7 mouse cellular contexts compared by ENCODE assay signal in the genomic region with DNA sequence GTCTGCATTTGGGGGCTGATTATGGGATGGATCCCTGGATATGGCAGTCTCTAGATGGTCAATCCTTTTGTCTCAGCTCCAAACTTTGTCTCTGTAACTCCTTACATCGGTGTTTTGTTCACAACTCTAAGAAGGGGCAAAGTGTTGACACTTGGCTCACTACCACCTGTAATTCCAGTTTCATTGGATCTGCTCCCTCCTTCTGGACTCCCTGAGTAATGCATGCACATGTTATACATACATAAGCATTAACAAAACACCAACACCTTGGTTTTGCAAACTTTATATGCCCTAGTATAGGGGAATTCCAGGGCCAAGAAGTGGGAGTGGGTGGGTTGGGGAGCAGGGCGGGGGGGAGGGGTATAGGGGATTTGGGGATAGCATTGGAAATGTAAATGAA.
A peak's percentile ranks its signal among the peaks of the same experiment; 100 is the strongest.
DNase-seq lines count a peak whose midpoint lies in the region; ATAC-seq and TF ChIP-seq lines count a peak whose summit lies in the region.
"Not testable (repeated sequence)": the region's sequence is repeated elsewhere in the genome, so short reads cannot be mapped to it uniquely, and the experiment has no call there.

No protein-coding gene starts in this region.

- ATAC-seq in hematopoietic stem cell, adult 5-6 weeks (replicated peaks in 1 of 2; ENCODE audit: insufficient read depth in 1 of 2, low FRiP score in 2 of 2, low TSS enrichment in 1 of 2, low read depth in 1 of 2, poor library complexity in 2 of 2, severe bottlenecking in 2 of 2), result peak; percentile 53 to 56; a peak in 2 of 4 replicates
- peak; percentile 57 for ATAC-seq in megakaryocyte progenitor cell, adult 5-6 weeks (replicated peaks; ENCODE audit: poor library complexity)

- H3K27ac ChIP-seq in cerebellum, adult 2 months (ENCODE audit: insufficient read depth, low read length); gastrocnemius, adult 2 months; layer of hippocampus, adult 2 months; liver, adult 2 months (replicated peaks; ENCODE audit: insufficient read depth, low read depth, low read length): not testable (repeated sequence)

- H3K79me2 ChIP-seq in liver, adult 2 months (ENCODE audit: control insufficient read depth, insufficient read depth, low read length), result not testable (repeated sequence)

- H3K27me3 ChIP-seq in cerebellum, adult 2 months (ENCODE audit: control insufficient read depth, insufficient read depth, low read length); liver, adult 2 months (ENCODE audit: control insufficient read depth, insufficient read depth, low read length): not testable (repeated sequence)

- not testable (repeated sequence) for H3K4me1 ChIP-seq in cerebellum, adult 2 months (ENCODE audit: control insufficient read depth, insufficient read depth, low read length); liver, adult 2 months (ENCODE audit: control insufficient read depth, insufficient read depth, low read length)

- H3K9ac ChIP-seq in liver, adult 2 months (ENCODE audit: low read depth, low read length), result not testable (repeated sequence)

- intact Hi-C loops in gastrocnemius, adult 2 months (cut with DNase I), result not testable (repeated sequence)

- DNase-seq in cerebellum, adult 2 months, result peak; percentile 5 to 11
- DNase-seq in gastrocnemius, adult 2 months, result not testable (repeated sequence)
- DNase-seq in layer of hippocampus, adult 2 months (ENCODE audit: low spot score in 2 of 2), result peak in 1 of 2 experiments; percentile 14
- DNase-seq in liver, adult 2 months (ENCODE audit: extremely low read depth, low read depth, low spot score), result peak; percentile 8
- peak; percentile 4 for DNase-seq in urinary bladder, postnatal 14 days (ENCODE audit: low spot score)

- TF ChIP-seq CTCF in cerebellum, adult 2 months (IDR thresholded peaks at IDR 0.05; ENCODE audit: borderline replicate concordance, insufficient read depth, low read depth, low read length); liver, adult 2 months (IDR thresholded peaks at IDR 0.05; ENCODE audit: low read depth, low read length): not testable (repeated sequence)
- TF ChIP-seq CTCF in gastrocnemius, adult 2 months (IDR thresholded peaks at IDR 0.05), result peak; percentile 20; the same call in 1 of the 2 replicates
- peak; percentile 62 for TF ChIP-seq CTCF in layer of hippocampus, adult 2 months (conservative IDR thresholded peaks at IDR 0.05)

- not testable (repeated sequence) for H3K4me3 ChIP-seq in cerebellum, adult 2 months (replicated peaks; ENCODE audit: insufficient read depth, low read depth, low read length); gastrocnemius, adult 2 months; layer of hippocampus, adult 2 months; liver, adult 2 months (ENCODE audit: insufficient read depth, low read depth, low read length)

- TF ChIP-seq POLR2A in cerebellum, adult 2 months (IDR thresholded peaks at IDR 0.05; ENCODE audit: borderline replicate concordance, insufficient read depth, low read length); liver, adult 2 months (IDR thresholded peaks at IDR 0.05; ENCODE audit: extremely low read depth, insufficient read depth, low read length): not testable (repeated sequence)

- not testable (repeated sequence) for H3K36me3 ChIP-seq in liver, adult 2 months (ENCODE audit: control insufficient read depth, insufficient read depth, low read length)

- WGBS in cerebellum, adult 2 months, result 92% methylated on average over 2 of the region's 2 CpGs
- WGBS in liver, adult 2 months, result 88% methylated on average over 2 of the region's 2 CpGs
